Mouse (Mus musculus) cortical plate, adult 2 months (tissue): ENCODE measurements around the gene Selenov. TPM values are rescaled to one million over a fixed set of nuclear protein-coding genes. Genes with fewer than 3 reads are reported as not detected.
A peak's percentile ranks its signal among the peaks of the same experiment; 100 is the strongest.

Source experiments
- H3K27ac ChIP-seq: fragments of 200-500 bp; 2 replicates; pipeline ENCODE4 v1.5.1; 2012; ENCODE audit warnings: low read length, control low read depth, inconsistent platforms; ENCODE audit not compliant: insufficient read depth
- H3K4me1 ChIP-seq: fragments of 200-500 bp; 2 replicates; pipeline ENCODE4 v1.6.1; 2011; ENCODE audit warnings: low read length; ENCODE audit not compliant: control insufficient read depth, insufficient read depth
- H3K4me3 ChIP-seq: fragments of 200-500 bp; 2 replicates; pipeline ENCODE4 v1.5.1; 2011; ENCODE audit warnings: mild to moderate bottlenecking, low read length, control low read depth; ENCODE audit not compliant: insufficient read depth
- CTCF ChIP-seq: fragments of 200-500 bp; IDR thresholded peaks from 2 replicates; pipeline ENCODE4 v1.5.1; 2011; ENCODE audit warnings: mild to moderate bottlenecking, control low read depth, low read length; ENCODE audit not compliant: insufficient read depth; ENCODE audit errors: extremely low read depth
- POLR2A ChIP-seq: fragments of 200-500 bp; IDR thresholded peaks from 2 replicates; pipeline ENCODE4 v1.6.1; 2011; ENCODE audit warnings: mild to moderate bottlenecking, low read length, control low read depth; ENCODE audit not compliant: insufficient read depth; ENCODE audit errors: extremely low read depth
- polyA plus RNA-seq: library from polyadenylated mRNA; depleted of rRNA; stranded (reverse); fragments of >200 nt; gene quantifications from 2 replicates; pipeline ENCODE4 v1.2.3, GENCODE M21; 2012

Selenov gene
- polyA plus RNA-seq, 1 experiment = 0.92 TPM

DNA sequence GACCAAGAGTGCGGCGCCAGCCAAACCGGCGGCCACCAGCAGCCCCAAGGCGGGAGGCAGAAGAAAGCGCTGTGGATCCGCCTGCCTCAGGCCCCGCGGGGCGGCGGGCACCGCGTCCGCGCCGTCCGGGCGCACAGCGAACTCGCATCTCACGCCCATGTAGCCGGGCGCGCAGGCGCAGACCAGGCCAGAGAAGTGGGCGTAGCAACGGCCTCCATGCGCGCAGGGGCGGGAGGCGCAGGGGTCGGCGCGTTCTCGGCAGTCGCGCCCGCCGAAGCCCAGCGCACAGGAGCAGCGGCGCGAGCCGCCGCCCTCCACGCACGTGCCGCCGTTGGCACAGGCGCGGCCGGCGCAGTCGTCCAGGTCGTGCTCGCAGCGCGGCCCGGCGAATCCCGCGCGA, 3.5 kb upstream of the Selenov start:
- H3K4me1 ChIP-seq = no peaks in the 10 kb centered on the region
- no peak overlapping the region for H3K27ac ChIP-seq
- no peak for TF ChIP-seq CTCF
- no peak for TF ChIP-seq POLR2A
- peak overlapping the region; percentile 38 for H3K4me3 ChIP-seq

DNA sequence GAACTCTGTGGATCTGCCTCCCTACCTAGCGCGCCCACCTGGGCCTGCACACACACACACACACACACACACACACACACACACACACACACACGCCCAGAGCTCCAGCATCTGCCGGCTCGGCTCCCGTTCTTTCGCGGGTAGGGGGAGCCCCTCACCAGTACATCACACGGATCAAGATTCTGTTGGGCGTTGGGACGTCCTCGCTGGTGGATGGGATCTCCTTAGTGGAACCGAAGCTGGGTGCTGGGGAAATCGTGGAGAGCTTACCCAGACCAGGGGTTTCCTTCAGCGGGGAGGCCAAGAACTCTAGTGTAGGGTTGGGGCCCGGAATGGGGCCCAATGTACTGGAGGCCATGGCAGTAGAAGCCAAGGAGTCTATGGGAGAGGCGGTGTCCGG, 821 bp downstream of the Selenov start:
- TF ChIP-seq POLR2A = no peak
- no peak for TF ChIP-seq CTCF
- H3K4me3 ChIP-seq = no peak overlapping the region
- no peak overlapping the region for H3K27ac ChIP-seq
- no peaks in the 10 kb centered on the region for H3K4me1 ChIP-seq

DNA sequence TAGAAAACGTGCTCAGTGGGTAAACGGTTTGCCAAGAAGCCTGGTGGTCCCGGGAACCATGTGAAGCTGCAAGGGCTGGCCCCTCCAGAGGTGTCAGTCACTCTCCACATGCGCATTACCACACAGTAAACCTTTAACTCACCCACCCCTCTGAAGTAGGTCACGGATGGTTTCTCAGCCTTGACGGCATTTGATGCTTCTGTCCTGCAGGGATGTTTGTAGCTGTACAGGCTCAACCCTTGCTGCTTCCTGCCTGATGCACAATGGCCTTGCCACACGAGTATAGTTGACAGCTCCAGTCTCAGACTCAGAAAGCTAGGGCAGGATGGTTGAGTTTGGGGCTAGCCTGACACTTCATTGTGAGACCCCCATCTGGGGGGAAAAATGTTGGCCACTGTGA, 10.4 kb downstream of the Selenov start:
- Histone ChIP-seq H3K27ac (no peak overlapping the region), H3K4me3 (no peak overlapping the region), H3K4me1 (peaks cover 3% of the 10 kb centered on the region; the same call in 1 of the 2 replicates)
- TF ChIP-seq POLR2A = no peak
- no peak for TF ChIP-seq CTCF

DNA sequence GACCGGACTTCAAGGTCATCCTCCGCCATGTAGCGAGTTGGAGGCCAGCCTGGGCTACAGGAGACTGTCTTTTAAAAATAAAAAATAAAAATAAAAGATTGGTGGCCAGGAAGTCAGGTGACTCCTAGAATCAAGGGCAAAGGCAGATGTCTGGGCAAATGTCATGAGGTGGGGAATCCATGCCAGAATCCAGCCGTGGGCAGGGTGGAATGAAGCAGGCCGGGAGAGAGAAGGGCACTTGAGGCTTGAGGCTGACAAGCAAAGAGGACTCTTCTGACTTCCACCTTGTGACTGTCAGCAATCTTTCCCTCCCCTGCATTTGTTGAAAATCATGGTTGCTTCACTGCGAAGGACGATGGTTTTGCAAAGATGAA, 12.7 kb downstream of the Selenov start:
- TF ChIP-seq CTCF (no peak), POLR2A (no peak)
- Histone ChIP-seq H3K4me1 (peaks cover 3% of the 10 kb centered on the region; the same call in 1 of the 2 replicates), H3K4me3 (peak overlapping the region; percentile 64), H3K27ac (0 out of 2 replicates have a peak overlapping the region, but pooled peaks have one; percentile 79)

DNA sequence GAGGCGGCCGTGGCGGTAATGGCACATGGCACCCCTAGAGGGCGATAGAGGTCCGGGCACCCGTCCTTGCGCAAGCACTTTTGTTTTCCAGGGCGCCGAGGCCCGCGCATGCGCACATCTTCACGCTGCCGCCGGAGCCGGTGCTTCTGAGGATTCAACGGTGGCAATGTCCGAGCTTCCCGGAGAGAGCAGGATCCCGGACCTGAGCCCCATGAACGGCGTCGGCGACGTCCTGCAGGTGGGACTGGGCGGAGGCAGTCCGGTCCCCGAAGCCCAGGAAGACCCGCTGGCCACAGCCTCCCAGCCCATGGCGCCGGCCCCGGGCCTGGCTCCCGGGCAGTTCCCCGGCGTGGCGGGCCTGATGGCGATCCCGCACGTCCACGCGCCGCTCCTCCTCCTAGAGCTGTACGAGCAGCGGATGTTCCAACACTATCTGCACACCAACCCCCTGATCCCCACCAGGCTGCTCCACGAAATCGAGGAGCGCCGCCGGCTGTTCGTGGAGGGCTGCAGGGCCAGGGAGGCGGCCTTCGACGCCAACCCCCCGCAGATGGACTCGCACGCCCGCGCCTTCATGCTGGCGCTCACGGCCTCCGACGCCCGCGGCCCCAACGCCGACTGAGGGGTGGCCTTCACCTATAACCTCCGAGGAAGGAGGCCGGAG, 13.2 kb downstream of the Selenov start, which contains the start of gene Eid2b:
TSS of gene Eid2b (plus strand) at position 125 of the 664 bp plus-strand sequence.
- TF ChIP-seq CTCF (peak; percentile 75), POLR2A (peak; percentile 80)
- Histone ChIP-seq H3K4me1 (peaks cover 3% of the 10 kb centered on the region; the same call in 1 of the 2 replicates), H3K4me3 (peak within 1 kb of the TSS; percentile 64), H3K27ac (peak within 1 kb of the TSS; percentile 79)

DNA sequence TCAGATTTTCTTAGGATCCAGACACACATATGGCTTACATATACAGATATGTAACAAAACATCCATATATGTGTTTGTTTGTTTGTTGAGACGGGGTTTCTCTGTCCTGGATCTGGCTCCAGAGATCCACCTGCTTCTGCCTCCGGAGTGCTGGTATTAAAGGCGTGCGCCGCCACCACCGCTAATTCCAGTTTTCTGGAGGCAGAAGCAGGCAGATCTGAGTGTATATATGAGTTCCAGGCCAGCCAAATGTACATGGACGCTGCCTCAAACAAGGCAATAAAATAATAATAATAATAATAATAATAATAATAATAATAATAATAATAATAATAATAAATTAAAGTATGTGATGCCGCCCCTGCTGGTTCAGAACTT, 13.8 kb downstream of the Selenov start:
- Histone ChIP-seq H3K4me3 (peak overlapping the region; percentile 64; the same call in 1 of the 2 replicates), H3K4me1 (peaks cover 3% of the 10 kb centered on the region; the same call in 1 of the 2 replicates), H3K27ac (no peak overlapping the region)
- no peak for TF ChIP-seq POLR2A
- TF ChIP-seq CTCF = no peak

DNA sequence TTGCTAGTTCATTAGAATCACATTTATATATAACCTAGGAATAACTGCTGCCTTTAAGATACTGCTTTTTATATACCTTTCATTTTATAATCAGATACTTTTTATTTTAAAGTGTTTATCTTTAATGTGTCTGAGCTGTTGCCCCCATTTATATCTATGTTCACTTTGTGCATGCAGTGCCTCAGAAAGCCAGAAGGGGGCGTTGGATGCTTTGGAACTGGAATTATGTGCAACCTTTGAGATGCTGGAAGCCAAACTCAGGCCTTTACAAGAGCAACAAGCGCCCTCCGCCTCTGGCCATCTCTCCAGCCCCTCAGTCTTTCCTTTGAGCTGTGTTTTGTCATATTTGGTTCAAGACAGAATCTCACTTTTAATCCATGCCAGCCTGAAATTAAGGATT, 19.2 kb downstream of the Selenov start:
- TF ChIP-seq CTCF (0 out of 2 replicates have a peak, but pooled peaks have one; percentile 3), POLR2A (no peak)

DNA sequence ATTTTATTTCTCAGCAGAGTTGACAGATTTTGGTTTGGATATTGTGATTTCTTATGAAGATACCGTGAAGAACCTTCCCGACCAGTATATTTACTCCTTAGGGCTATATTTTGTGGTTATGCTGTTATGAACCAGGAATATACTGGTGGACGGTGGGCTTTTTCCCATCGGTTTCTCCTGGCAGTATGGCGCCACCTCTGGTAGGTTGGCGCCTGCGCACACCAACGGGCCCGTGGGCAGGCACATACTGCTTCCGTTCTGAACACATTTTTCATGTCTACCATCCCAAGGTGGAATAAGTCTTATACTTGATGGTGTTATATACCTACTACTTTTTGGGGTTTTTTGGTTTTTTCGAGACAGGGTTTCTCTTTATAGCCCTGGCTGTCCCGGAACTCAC, 21.6 kb downstream of the Selenov start:
- TF ChIP-seq CTCF = no peak
- TF ChIP-seq POLR2A = no peak
- no peak overlapping the region for H3K27ac ChIP-seq
- H3K4me1 ChIP-seq = peaks cover 2% of the 10 kb centered on the region; the same call in 1 of the 2 replicates
- H3K4me3 ChIP-seq = no peak overlapping the region; the same call in 1 of the 2 replicates

More for the DNA sequence above, 19.2 kb downstream of the Selenov start:
- no peak overlapping the region for H3K27ac ChIP-seq
- peaks cover 2% of the 10 kb centered on the region; the same call in 1 of the 2 replicates for H3K4me1 ChIP-seq
- no peak overlapping the region for H3K4me3 ChIP-seq

DNA sequence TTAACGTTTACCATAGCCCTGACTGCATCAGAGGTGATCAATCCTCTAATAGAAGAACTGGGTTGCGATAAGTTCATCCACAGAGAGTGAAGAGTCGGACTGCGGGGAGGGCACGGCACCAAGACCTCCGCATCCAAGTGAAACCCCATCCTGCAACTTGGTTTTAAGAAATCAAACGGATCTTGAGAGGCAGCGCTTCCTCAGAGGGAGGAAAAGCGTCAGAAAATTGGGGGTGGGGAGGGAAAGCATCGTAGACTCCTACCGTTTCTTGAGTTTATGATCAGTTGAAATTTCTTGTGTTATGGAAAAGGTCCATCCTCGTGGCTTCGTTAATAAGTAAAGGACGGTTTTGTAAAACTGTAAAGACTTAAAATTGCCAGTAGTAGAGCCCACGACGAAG, 22.4 kb downstream of the Selenov start:
- H3K27ac ChIP-seq = peak overlapping the region; percentile 6
- TF ChIP-seq POLR2A (no peak), CTCF (no peak)
- peak overlapping the region; percentile 96 for H3K4me3 ChIP-seq
- H3K4me1 ChIP-seq = peaks cover 2% of the 10 kb centered on the region; the same call in 1 of the 2 replicates

DNA sequence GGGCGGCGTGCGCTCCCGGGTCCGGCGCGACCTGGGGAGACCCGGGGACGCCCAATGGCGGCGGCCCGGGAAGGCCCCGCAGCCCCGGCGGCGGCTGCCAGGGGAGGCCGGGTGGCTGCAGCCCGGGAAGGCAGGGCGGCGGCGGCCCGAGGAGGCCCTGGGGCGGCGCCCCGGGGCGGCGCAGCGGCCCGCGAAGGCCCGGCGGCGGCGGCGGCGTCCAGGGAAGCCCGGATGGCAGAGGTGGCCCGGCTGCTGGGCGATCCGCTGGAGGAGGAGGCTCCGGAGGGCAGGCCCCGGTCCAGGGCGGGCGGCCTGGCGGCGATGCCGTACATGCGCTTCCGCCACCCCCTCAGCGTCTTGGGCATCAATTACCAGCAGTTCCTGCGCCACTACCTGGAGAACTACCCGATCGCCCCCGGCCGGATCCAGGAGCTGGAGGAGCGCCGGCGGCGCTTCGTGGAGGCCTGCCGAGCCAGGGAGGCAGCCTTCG, 22.9 kb downstream of the Selenov start:
- TF ChIP-seq POLR2A (no peak), CTCF (no peak)
- peaks cover 2% of the 10 kb centered on the region; the same call in 1 of the 2 replicates for H3K4me1 ChIP-seq
- peak overlapping the region; percentile 85 for H3K27ac ChIP-seq
- H3K4me3 ChIP-seq = peak overlapping the region; percentile 96
